Mouse (Mus musculus) heart, embryonic 11.5 days (tissue): ENCODE results near the gene Gm20696. TPM values are rescaled to one million over a fixed set of nuclear protein-coding genes. Genes with fewer than 3 reads are reported as not detected.

Experiments
- ATAC-seq: fragments of 200-750 bp; cut with Nextera tagmentation; replicated peaks from 2 replicates; pipeline ENCODE4 v1.8.0; 2017; ENCODE audit warnings: moderate library complexity; ENCODE audit not compliant: insufficient number of reproducible peaks, low FRiP score, low TSS enrichment
- H3K27ac ChIP-seq: fragments of 300-500 bp; sonication (generic); 2 replicates; pipeline ENCODE4 v1.5.1; 2014; ENCODE audit warnings: mild to moderate bottlenecking, low read depth, low read length
- H3K27me3 ChIP-seq: fragments of 300-500 bp; sonication (generic); 2 replicates; pipeline ENCODE4 v1.6.1; 2014; ENCODE audit warnings: mild to moderate bottlenecking, low read length, mixed read lengths; ENCODE audit not compliant: control insufficient read depth, insufficient read depth
- H3K36me3 ChIP-seq: fragments of 300-500 bp; sonication (generic); 2 replicates; pipeline ENCODE4 v1.6.1; 2014; ENCODE audit warnings: mild to moderate bottlenecking, low read length, moderate library complexity, mixed read lengths; ENCODE audit not compliant: control insufficient read depth, insufficient read depth
- H3K4me1 ChIP-seq: fragments of 300-500 bp; sonication (generic); 2 replicates; pipeline ENCODE4 v1.6.1; 2014; ENCODE audit warnings: low read length; ENCODE audit not compliant: control insufficient read depth, insufficient read depth
- H3K4me2 ChIP-seq: fragments of 300-500 bp; sonication (generic); 2 replicates; pipeline ENCODE4 v1.6.1; 2014; ENCODE audit warnings: mild to moderate bottlenecking, moderate library complexity
- H3K4me3 ChIP-seq: fragments of 300-500 bp; sonication (generic); 2 replicates; pipeline ENCODE4 v1.5.1; 2014; ENCODE audit warnings: low read depth, low read length
- H3K9ac ChIP-seq: fragments of 300-500 bp; sonication (generic); 2 replicates; pipeline ENCODE4 v1.6.1; 2014; ENCODE audit warnings: mild to moderate bottlenecking, low read depth, low read length, moderate library complexity
- H3K9me3 ChIP-seq: fragments of 300-500 bp; sonication (generic); replicated peaks from 2 replicates; pipeline ENCODE4 v1.6.1; 2016; ENCODE audit warnings: low read length; ENCODE audit not compliant: control insufficient read depth
- WGBS: fragments of 180-500 bp; shearing (Covaris S2); extraction: QIAGEN DNeasy Blood & Tissue Kit; methylation state at CpG from one replicate; pipeline ENCODE4 v1.1.7; 2014; ENCODE audit not compliant: insufficient replicate concordance; 5-methylcytosine and 5-hydroxymethylcytosine counted together
- polyA plus RNA-seq: library from polyadenylated mRNA; unstranded; fragments of >200 nt; fragmentation: Nextera tagmentation; extraction: Ambion mirVana; gene quantifications from 2 replicates; pipeline ENCODE4 v1.2.1, GENCODE M21; 2014

The Gm20696 gene
- polyA plus RNA-seq, 1 experiment from 2014 or later = 4.0 TPM

GRCm38 (mm10) chr6:99319415-99320405 lies 346.9 kb downstream of the Gm20696 start:
- 79% methylated on average over 19 of the region's 19 CpGs for WGBS

DNA sequence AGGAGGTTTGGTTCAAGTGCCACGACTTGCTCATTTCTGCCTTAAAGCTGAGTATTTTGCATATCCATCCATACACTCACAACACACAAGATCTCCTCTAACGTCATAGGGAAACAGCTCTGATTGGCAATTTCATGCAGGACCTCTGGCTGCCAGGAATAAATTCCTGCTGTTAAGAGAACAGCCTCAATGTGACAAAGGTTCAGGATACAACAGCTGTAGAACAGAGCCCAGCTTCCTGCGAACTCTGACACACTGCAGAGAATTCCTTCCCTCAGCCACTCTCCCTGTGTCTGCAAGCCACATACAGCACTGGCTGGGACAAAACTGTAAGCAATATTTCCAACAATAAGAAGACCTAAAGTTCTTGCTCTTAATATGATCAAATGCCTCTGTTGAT lies 351.9 kb downstream of the Gm20696 start:
- no peaks in the 10 kb centered on the region for H3K36me3 ChIP-seq
- no peak for ATAC-seq
- 48% methylated on average over 3 of the region's 3 CpGs for WGBS
- 0 out of 2 replicates have a peak, but pooled peaks cover 6% of the 10 kb centered on the region for H3K4me1 ChIP-seq
- no peak overlapping the region for H3K4me3 ChIP-seq
- no peaks in the 10 kb centered on the region for H3K27me3 ChIP-seq
- no peaks in the 10 kb centered on the region for H3K9me3 ChIP-seq
- H3K4me2 ChIP-seq = no peak overlapping the region
- no peak overlapping the region for H3K27ac ChIP-seq
- H3K9ac ChIP-seq = no peak overlapping the region

More at GRCm38 (mm10) chr6:99319415-99320405, 346.9 kb downstream of the Gm20696 start:
- Histone ChIP-seq H3K9ac (no peak overlapping the region), H3K4me2 (no peak overlapping the region), H3K36me3 (no peaks in the 10 kb centered on the region), H3K9me3 (no peaks in the 10 kb centered on the region), H3K4me3 (no peak overlapping the region), H3K27me3 (no peaks in the 10 kb centered on the region), H3K27ac (no peak overlapping the region), H3K4me1 (0 out of 2 replicates have a peak, but pooled peaks cover 7% of the 10 kb centered on the region)
- ATAC-seq = no peak

DNA sequence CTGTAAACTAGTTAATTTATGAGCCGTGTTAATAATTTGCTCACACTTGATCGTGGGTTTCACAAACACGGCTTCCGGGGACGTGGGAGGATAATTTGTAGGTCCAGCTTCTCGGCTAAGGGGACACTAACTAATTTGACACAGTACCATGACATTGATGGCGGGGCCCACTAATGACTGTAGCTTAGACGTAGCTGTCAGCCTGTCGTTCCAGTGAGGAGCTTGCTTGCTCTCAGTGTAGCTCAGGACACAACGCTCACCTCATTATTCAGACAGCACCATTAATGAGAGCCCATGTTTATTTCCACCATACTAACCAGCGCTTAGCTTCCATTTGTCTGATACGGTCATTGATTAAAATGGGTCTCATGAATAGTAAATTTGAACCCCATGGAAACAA lies 356.1 kb downstream of the Gm20696 start:
- Histone ChIP-seq H3K4me3 (no peak overlapping the region), H3K27ac (no peak overlapping the region), H3K4me1 (0 out of 2 replicates have a peak, but pooled peaks cover 3% of the 10 kb centered on the region), H3K27me3 (no peaks in the 10 kb centered on the region), H3K9ac (no peak overlapping the region), H3K4me2 (no peak overlapping the region), H3K9me3 (no peaks in the 10 kb centered on the region), H3K36me3 (no peaks in the 10 kb centered on the region)
- ATAC-seq = no peak
- WGBS = 86% methylated on average over 12 of the region's 12 CpGs

- Histone ChIP-seq H3K4me1 (0 out of 2 replicates have a peak, but pooled peaks cover 3% of the 10 kb centered on the region), H3K36me3 (no peaks in the 10 kb centered on the region), H3K4me2 (no peak overlapping the region), H3K9ac (no peak overlapping the region), H3K9me3 (no peaks in the 10 kb centered on the region), H3K4me3 (no peak overlapping the region), H3K27me3 (no peaks in the 10 kb centered on the region), H3K27ac (no peak overlapping the region)
- ATAC-seq = no peak
- WGBS = 84% methylated on average over 3 of the region's 3 CpGs
Measured at GRCm38 (mm10) chr6:99310171-99310500, 356.5 kb downstream of the Gm20696 start.

DNA sequence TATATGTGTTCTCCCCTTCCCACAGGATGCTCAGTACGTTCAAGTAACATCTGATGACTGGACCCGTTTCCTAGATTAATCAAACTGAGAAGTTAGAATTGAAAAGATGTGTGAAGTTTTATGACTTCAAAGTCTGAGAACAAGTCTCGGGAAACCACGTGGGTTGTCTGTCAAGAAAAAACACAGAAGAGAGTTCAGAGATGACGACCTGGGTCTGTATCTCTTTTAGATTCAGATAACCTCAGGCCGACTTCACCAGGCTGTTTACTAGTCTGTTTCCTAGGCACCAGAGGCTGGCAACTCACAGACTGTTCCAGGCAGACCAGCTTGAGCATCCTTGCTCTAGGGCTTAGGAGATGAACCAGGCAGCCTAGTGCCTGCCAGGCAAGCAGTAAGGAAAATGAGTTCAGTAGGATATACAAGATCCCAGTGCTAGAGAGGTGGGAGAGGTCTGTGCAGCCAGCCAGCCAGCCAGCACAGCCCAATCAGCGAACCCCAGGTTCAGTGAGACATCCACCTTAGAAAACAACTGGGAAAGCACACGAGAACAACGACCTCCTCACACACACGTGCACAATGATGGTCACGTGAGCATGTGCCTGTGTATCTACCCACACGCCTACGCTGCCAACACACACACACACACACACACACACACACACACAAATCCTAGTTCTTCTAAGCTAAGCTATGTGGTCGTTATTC lies 357.0 kb downstream of the Gm20696 start:
- H3K36me3 ChIP-seq = no peaks in the 10 kb centered on the region
- no peak for ATAC-seq
- no peaks in the 10 kb centered on the region for H3K9me3 ChIP-seq
- no peak overlapping the region for H3K27ac ChIP-seq
- 0 out of 2 replicates have a peak, but pooled peaks cover 3% of the 10 kb centered on the region for H3K4me1 ChIP-seq
- 66% methylated on average over 14 of the region's 14 CpGs for WGBS
- no peak overlapping the region for H3K4me3 ChIP-seq
- no peaks in the 10 kb centered on the region for H3K27me3 ChIP-seq
- H3K4me2 ChIP-seq = no peak overlapping the region
- no peak overlapping the region for H3K9ac ChIP-seq

GRCm38 (mm10) chr6:99305751-99306150 lies 360.8 kb downstream of the Gm20696 start:
- ATAC-seq = no peak
- H3K27ac ChIP-seq = no peak overlapping the region
- H3K27me3 ChIP-seq = no peaks in the 10 kb centered on the region
- no peaks in the 10 kb centered on the region for H3K36me3 ChIP-seq
- no peak overlapping the region for H3K4me2 ChIP-seq
- H3K9ac ChIP-seq = no peak overlapping the region
- no peak overlapping the region for H3K4me3 ChIP-seq
- H3K9me3 ChIP-seq = no peaks in the 10 kb centered on the region
- peaks cover 8% of the 10 kb centered on the region; the same call in 1 of the 2 replicates for H3K4me1 ChIP-seq
- 81% methylated on average over 3 of the region's 3 CpGs for WGBS

GRCm38 (mm10) chr6:99305236-99305635 lies 361.4 kb downstream of the Gm20696 start:
- H3K27me3 ChIP-seq = no peaks in the 10 kb centered on the region
- no peak overlapping the region for H3K27ac ChIP-seq
- no peak overlapping the region for H3K4me3 ChIP-seq
- WGBS = 87% methylated on average over 3 of the region's 3 CpGs
- no peak overlapping the region for H3K9ac ChIP-seq
- H3K4me2 ChIP-seq = no peak overlapping the region
- peaks cover 8% of the 10 kb centered on the region; the same call in 1 of the 2 replicates for H3K4me1 ChIP-seq
- ATAC-seq = no peak
- H3K36me3 ChIP-seq = no peaks in the 10 kb centered on the region
- H3K9me3 ChIP-seq = no peaks in the 10 kb centered on the region

GRCm38 (mm10) chr6:99302662-99303435 lies 363.7 kb downstream of the Gm20696 start:
- H3K27me3 ChIP-seq = no peaks in the 10 kb centered on the region
- no peak overlapping the region for H3K27ac ChIP-seq
- H3K9me3 ChIP-seq = no peaks in the 10 kb centered on the region
- peak overlapping the region; percentile 10; the same call in 1 of the 2 replicates for H3K9ac ChIP-seq
- no peak overlapping the region for H3K4me3 ChIP-seq
- peaks cover 8% of the 10 kb centered on the region; the same call in 1 of the 2 replicates for H3K4me1 ChIP-seq
- H3K36me3 ChIP-seq = no peaks in the 10 kb centered on the region
- ATAC-seq = no peak
- WGBS = 76% methylated on average over 6 of the region's 6 CpGs
- no peak overlapping the region for H3K4me2 ChIP-seq
